Mouse (Mus musculus): ENCODE measurements around the gene Uts2.

Gene Uts2

DNA sequence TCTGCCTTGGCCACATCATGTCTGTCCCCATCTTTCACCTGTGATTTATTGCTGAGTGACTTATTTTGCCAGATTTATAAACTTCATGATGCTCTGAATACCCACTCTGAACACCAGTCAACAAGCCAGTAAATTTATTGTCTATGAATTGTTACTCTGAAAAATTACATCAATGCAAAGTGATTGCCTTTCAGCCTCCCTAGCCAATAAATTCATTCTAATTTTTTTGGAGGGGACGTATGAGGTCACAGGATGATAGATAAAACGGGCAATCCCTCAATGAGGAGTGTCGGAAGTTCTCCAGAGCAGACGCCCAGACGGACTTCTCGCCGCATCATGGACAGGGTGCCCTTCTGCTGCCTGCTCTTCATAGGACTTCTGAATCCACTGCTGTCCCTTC, at the start of gene Uts2:
TSS of gene Uts2 (plus strand) at position 301 of the 400 bp plus-strand sequence.
- no peak for DNase-seq (ENCODE audit: extremely low read depth, insufficient read length, low spot score)

DNA sequence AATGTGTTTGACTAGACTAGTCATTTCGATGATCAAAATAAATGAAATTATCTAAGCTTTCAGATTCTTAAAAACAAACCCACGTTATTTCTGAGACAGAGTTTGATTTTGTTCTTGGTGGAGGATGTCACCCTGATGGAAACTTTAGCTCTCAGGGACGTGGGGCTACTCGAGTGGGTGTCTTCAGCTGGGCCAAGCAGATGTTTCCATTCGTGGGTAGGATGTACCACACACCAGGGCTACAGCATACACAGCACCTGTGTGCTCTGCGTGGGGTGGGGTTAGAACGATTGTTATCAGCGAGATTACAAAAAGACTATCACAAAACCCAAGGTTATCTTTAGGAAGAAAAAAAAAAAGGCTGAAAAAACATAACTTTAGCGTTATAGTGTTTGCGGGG, 45.9 kb upstream of the Uts2 start:
- no peak for DNase-seq (ENCODE audit: extremely low read depth, insufficient read length, low spot score)

DNA sequence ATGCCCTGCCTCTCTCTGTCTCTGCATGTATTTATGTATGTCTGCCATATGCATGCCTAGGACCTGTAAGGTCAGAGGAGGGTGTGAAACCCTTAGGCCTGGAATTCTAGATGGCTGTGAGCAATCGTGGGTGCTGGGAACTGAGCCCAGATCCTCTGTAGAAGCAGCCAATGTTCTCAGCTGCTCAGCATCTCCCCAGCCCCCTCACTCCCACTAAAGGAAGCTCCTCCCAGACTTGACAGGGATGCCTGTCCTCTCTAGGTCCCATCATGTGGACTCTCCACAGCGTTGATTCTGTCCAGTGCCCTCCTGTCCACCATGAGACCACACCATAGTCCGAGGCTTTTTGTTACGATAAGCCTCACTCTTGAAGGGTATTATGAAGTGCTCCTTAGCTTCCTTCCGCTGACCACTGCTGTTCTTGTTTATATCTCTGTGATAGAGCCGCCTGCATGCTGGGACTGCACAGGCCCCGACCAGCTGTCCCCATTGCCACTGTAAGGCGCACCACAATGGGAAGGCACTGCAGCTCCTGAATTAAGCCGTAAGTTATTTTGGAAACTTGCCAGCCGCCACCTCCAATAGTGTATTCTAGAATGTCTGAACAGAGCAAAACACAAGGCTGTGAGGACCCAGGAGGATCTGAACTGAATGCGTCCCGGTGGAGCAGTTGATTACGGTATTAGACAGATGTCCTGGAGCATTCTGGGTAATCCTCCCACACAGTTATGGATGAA, 40.4 kb upstream of the Uts2 start:
- DNase-seq (ENCODE audit: extremely low read depth, insufficient read length, low spot score), result no peak

DNA sequence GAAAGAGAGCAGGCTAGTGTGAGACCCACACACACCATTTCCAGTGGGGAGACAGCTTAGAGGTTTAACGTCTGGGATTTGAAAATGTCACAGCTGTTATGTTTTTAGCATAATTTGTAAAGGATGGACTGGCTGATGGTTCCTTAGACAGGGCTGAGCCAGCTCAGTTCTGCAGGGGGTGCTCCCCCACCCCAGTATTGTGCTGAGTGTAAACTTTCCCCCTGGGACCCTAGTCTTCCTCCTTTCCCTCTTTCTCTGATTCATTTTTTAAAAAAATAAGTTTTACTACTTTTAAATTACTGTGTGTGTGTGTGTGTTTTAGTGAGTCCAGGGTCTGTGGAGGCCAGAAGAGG, 39.8 kb upstream of the Uts2 start:
- DNase-seq (ENCODE audit: extremely low read depth, insufficient read length, low spot score), result no peak

DNA sequence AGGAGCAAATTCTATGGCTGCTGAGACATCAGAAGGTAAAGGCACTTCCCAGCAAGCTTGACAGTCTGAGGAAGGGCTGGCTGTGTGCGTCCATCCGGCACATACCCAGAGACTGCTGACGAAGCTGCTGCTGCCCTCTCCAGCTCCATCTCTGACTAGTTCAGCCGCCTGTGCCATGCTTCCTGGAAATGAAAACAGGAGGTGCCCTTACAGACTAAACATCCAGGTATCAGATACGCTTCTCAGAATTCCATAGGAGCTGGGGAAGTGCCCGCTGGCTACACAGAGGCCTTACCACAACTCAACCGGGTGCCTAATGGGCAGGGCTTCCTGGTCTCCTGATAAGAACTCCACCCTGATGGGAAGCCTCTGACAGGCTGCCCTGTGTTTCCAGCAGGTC, 38.4 kb upstream of the Uts2 start:
- no peak for DNase-seq (ENCODE audit: extremely low read depth, insufficient read length, low spot score)

DNA sequence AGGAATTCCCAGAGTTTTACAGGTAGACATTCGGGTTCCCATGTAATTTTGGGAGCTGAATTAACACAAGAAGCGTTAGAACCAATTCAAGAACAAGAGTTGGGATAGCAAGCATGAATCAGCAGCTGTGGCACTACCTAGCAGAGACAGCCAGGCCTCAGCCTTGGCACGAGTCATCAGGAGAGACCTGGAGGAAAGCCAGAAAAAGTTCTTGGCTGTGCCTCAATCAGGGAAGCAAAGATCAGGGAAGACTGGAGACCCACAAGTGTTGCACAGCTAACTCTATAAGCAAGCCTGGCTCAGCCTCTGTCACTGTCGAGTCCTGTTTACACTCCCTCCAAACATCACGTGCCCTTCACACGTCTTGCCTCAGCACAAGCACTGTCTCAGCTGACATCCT, 34.7 kb upstream of the Uts2 start:
- DNase-seq (ENCODE audit: extremely low read depth, insufficient read length, low spot score), result peak; percentile 55

DNA sequence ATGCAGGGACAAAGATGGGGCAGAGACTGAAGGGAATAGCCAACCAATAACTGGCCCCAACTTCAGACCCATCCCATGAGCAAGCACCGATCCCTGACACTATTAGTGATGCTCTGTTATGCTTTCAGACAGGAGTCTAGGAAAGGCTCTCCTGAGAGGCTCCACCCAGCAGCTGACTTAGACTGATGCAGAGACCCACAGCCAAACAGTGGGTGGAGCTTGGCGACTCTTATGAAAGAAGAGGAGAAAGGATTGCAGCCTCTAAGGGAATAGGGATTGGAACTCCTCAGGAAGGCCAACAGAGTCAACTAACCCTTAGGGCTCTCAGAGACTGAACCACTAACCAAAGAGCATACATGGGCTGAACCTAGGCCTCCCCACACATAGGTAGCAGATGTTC, 33.2 kb upstream of the Uts2 start:
- no peak for DNase-seq (ENCODE audit: extremely low read depth, insufficient read length, low spot score)

DNA sequence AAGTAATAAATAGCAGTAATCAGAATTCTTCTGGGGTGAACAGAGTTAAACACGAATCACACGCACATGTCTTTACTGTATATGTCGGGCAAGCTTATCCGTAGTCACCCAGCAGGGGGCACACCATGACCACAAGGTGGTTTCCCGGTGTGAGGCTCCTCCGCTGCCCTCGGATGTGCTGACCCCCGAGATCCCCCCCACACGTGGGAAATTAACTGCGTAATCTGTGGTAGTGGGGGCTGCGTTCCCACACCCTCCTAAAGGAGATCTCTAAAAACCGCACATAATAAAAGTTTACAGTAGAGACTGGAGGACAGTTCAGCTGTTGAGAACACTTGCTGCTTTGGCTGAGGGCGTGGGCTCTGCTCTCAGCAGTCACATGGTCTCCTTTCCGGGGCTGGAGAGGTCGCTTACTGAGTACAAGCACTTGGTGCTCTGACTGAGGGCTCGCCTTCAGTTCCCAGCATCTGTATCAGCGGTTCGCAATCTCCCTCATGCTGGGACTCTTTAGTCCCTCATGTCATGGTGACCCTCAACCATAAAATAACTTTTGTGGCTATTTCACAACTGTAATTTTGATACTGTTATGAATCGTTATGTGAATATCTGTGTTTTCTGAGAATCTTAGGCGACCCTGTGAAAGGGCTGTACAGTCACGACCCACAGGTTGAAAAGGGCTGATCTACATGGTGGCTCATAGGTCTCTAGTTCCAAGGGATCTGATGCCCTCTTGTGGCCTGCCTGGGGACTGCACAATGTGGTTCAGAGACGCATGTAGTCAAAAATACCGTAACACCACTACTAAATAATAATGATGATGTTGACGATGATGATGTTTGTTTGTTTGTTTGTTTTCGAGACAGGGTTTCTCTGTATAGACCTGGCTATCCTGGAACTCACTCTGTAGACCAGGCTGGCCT, 32.0 kb upstream of the Uts2 start:
- DNase-seq (ENCODE audit: extremely low read depth, insufficient read length, low spot score), result peak; percentile 47

DNA sequence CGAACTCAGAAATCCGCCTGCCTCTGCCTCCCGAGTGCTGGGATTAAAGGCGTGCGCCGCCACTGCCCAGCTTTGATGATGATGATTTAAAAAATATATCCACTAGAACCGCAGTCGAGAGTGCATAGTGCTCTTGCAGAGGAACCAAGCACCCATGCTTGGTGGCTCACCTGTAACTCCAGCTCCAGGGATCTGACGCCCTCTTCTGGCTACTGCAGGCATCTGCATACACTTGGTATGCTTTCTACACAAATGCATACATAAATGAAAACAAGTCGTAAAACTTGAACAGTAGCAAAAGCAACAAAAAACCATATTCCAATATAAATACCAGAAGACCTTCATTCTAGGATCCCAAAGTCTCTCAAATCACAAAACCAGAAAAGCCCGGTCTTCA, 31.3 kb upstream of the Uts2 start:
- no peak for DNase-seq (ENCODE audit: extremely low read depth, insufficient read length, low spot score)

DNA sequence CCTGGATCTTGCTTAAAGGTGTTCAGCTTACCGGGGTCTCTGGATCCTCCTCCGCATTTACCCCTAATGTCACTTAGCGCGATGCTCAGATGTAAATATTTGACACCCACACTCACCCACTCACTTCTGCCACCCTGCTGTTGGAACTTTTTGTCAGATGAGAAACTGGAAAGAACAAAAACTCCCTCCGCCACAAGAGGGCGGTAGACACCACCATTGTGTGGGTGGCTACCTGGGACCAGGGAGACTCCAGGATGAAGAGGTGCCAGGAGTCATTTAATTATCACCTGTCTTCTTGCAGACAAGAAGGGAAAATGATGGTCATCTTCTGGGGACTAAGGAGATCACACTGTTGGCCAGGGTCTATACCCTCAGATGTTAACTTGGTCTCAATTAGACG, 30.3 kb upstream of the Uts2 start:
- DNase-seq (ENCODE audit: extremely low read depth, insufficient read length, low spot score), result no peak

DNA sequence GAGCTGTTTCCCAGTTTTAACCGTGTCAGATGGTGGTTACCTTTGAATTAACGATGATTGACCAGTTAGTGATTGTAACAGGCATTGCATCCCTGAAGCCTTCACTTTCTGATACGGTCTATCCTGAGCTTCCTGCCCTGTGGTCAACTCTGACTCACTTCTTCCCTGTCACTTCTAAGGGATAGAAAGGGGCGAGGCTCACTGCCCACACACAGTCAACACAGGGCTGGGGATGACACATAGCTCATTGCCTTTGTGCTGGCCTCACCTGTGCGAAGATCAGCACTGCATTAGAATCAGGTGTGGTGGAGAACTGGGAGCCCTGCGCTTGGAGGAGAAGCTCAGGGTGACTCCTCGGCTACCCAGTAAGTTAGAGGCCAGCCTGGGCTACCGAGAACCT, 27.9 kb upstream of the Uts2 start:
- DNase-seq (ENCODE audit: extremely low read depth, insufficient read length, low spot score), result no peak

DNA sequence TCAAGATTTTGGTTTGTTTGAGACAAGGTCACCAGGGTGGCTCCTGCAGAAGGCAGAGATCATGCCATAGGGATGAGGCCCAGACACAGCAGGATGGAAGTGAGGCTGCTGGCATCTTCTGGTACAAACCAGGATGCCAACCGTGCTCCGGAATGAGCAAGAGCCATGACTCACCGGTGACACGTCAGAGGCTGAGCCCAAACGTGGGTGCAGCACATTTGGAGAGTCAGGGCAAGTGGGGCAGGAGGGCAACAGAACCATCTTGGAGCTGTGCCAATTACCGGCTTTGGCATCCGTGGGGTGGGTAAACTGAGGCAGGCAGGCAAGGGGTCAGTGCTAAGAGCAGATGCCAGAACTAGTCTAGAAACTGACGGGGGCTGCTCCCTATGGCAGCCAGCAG, 23.6 kb upstream of the Uts2 start:
- peak; percentile 80 for DNase-seq (ENCODE audit: extremely low read depth, insufficient read length, low spot score)

DNA sequence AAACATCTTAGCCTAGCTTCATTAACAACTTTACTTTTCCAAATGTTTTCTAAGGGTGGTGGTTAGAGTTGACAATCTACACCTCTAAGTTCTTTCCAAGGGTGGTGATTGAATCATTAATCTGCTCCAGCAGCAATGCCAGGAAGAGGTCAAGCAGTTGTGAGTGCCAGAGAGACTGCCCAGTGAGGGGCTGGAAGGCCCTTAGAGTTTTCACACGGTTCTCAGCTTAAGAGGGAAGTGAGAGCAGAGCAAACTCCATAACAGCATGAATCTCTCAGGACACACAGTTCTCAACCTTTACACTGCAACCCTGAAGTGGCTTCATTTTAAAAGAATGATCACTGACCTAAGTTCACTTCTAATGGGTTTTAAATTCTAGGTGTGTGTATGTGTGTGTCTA, 21.8 kb upstream of the Uts2 start:
- DNase-seq (ENCODE audit: extremely low read depth, insufficient read length, low spot score), result no peak

DNA sequence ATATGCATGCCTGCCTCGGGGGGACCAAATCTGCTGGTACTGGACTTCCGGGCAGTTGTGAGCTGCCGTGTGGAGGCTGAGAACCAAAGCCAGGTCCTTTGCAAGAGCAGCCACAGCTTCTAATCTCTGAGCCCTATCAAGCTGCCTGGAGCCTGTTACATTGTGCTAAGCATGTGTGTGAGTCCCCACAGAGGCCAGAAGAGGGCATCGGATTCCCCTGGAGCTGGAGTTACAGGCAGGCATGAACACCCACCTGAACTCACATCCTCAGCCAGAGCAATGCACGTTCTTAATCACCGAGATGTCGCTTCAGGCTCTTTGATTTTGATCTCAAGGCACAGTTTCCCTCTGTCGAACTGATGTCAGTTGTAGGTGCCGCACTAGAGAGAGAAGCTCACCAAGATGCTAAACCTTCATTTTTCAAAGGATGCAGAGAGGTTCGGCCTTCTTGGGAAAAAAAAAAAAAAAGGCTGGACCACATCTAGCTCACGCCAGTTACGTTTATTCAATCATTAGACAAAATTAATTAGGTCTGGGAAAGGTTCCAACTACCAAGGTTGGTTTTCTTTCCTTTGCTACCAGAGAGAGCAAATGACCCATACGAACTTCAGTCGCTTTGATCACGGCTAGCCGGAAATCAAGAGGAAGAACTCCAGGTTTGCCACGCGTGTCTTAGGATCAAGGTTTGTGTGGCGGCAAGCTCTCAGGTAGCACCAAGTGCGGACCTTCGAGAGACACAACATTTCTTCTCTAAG, 18.6 kb upstream of the Uts2 start:
- no peak for DNase-seq (ENCODE audit: extremely low read depth, insufficient read length, low spot score)

DNA sequence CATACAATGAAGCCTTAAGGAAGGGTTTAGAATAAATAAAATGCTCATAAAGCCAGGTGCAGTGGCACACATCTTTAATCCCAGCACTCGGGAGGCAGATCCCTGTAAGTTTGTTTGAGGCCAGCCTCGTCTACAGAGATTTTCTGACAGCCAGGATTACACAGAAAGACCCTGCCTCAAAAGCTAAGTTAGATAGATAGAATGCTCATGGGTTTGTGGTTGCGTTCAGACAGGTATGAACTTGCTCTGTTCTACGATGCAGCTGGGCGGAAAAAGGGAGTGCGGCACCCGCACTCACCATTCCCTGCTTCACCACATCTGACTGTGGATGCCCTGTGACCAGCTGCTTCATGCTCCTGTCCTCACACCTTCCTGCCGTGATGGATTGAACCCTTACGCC, 17.4 kb upstream of the Uts2 start:
- no peak for DNase-seq (ENCODE audit: extremely low read depth, insufficient read length, low spot score)

DNA sequence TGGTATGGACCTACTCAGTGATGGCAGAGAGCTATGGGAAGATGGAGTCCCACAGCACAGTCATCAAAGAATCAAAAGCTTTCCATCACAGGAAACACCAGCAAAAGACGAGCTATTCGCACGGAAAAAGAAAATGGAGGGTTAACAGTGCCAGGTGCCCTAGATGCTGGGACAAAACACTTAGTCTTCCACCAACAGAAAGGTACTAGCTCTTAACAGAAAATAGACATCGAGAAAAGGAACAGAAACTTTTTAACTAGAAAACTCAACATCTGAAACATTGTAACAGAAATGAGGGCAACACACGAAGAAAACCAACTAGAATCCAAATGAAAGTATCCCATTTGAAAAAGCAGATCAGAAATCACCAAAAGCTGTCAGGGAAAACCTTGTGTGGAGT, 16.7 kb upstream of the Uts2 start:
- no peak for DNase-seq (ENCODE audit: extremely low read depth, insufficient read length, low spot score)

DNA sequence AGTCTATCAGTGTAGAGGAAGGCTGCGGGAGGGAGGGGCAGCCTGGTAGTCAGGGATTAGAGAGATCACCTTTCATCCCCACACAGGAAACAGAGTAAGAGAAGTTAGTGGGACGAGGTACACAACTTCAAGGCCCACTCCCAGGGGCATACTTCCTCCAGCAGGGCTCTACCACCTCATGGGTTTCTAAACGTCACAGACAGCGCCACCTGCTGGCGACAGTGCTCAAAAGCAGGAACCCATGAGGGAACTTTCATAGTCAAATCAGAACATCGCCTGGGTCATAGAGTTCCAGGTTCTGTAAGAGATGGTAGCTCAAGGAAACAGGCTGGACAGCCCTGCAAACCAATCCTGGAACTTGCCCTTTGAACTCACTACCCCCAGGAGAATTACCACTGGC, 6.7 kb upstream of the Uts2 start:
- DNase-seq (ENCODE audit: extremely low read depth, insufficient read length, low spot score), result no peak

DNA sequence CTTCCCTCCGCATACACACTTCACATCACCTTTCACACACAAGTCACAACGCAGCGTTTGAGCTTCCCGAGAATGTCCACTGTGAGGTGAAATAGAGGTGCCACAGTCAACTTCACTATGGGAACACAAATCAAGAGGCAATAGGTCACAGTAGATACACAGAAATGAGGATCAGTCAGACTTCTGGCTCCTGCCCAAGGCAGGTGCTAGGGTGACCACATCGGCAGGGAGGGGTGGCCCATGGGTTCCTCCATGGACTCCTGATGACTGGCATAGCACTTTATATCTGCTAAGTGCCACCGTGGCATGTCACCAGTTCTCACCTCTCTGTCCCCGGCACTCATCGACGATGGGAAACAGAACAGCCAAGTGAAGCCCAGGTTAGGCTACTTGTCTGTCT, 1.7 kb downstream of the Uts2 start:
- no peak for DNase-seq (ENCODE audit: extremely low read depth, insufficient read length, low spot score)

DNA sequence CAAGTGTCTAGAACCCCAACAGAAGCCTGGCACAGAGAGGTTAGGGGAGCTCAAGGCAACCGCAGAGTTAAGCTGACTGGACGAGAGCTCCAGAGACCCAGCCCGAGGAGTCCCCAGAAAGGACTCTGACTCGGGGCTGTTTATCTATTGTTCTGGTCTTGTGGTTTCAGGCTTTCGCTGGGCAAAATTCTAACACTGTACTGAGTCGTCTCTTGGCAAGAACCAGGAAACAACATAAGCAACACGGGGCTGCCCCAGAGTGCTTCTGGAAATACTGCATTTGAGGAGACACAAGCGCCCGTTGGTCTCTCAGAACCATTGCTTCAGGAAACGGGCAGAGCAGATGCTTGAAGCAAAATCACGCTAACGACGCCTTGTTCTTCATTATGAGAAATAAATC, 4.5 kb downstream of the Uts2 start:
- DNase-seq (ENCODE audit: extremely low read depth, insufficient read length, low spot score), result no peak

DNA sequence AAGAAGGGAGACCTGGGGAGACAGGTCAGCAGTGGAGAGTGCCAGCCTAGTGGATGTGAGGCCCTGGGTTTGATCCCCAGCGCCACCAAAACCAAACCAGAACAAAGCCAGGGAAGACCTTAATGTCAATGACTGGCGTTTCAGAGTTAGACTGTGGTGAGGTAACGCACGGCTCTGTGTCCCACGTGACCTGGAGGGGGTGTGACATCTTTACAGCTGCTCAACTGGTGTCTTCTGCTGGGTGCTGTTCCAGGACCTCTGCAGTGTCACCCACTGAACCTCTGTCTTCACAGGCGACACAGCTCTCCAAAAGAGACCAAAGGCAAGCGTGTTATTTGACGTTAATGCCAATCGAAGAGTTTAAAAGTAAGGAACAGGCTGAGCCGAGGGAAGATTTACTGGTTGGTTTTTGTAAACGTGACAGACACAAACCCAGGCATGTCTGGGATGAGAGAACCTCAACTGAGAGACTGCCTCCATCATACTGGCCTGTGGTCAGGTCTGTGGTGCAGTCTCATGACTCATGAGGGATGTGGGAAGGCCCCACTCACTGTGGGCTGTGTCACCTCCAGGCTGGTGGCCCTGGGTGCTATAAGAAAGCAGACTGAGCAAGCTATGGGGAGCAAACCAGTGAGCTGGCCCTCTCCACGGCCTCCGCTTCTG, 8.9 kb downstream of the Uts2 start:
- peak; percentile 69 for DNase-seq (ENCODE audit: extremely low read depth, insufficient read length, low spot score)

DNA sequence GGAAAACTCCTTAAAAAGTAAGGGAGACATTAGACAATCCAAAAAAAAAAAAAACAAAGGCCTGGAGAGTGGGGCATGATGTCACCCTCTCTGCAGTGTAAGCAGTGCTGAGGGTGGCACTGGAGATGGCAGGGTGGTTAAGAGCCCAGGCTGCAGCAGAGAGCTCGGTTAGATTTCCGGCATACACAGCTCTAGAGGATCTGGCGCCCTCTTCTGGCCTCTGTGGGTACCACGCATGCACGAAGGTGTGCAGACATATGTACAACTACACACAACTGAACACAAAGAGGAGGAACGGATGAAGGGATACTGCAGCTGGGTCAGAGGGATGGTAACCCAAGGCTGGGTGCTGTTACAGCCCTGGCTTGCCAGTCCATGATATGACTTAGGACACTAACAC, 10.0 kb downstream of the Uts2 start:
- DNase-seq (ENCODE audit: extremely low read depth, insufficient read length, low spot score), result peak; percentile 43
